ENCODE assay signal across 8 mouse cellular contexts in the genomic region with DNA sequence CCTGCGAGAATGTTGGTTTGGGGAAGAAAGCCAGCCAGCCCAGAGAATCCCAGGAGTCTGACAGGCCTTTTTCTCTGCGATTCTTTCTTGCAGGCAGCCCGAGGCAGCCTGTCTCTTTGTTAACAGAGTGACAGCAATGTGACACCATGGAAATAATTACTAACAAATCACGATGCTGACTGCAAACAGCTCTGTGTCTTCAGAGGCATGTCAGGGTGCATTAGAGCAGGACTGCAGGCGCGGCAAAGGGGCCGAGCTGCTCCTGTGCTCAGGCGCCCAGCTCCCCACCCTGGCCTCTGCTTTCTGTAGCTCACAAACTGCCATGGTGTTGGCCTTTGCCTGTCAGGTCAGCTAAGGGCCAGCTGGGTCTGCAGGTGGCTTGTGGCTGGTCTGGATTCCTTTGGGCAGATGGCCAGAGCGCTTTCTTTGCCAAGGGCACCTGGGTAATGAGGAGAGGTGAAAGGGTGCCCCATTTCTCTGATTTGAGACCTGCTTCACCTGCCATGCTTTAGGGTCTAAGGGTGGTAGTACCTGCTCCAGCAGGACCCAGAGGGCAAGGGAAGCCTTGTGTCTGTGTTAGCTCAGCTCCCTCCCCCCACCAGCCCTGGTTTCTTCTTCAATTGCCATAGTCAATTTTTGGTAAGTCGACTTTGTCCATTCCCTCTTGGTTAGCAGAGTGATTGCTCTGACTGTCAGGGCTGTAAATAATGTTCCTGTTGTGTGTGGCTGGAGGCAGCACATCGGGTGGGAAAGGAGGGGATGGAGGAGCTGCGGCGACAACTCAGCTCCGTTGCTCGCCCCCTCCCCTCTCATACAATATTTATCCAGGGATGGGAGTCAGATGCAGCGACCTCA. TPM values are rescaled to one million over a fixed set of nuclear protein-coding genes. Genes with fewer than 3 reads are reported as not detected.
DNase-seq lines count a peak whose midpoint lies in the region; ATAC-seq lines count a peak whose summit lies in the region.
"Had no signal": no experiment of that assay in that cellular context is flagged by ENCODE, and none has a peak within 500 bp of the region (broad histone marks: within the 10 kb centered on the region; RNA-seq: fewer than 3 reads in every experiment).

No protein-coding gene starts in this region.

- no peak overlapping the region for H3K4me2 ChIP-seq in neural tube, embryonic 11.5 days (ENCODE audit: low read depth)
- H3K4me2 ChIP-seq in embryonic facial prominence, embryonic 13.5 days = no peak overlapping the region
- no peak overlapping the region for H3K4me2 ChIP-seq in limb, embryonic 11.5 days (ENCODE audit: low read depth, severe bottlenecking)
- no peak overlapping the region for H3K4me2 ChIP-seq in intestine, embryonic 16.5 days (ENCODE audit: low read depth, low read length)

- intact Hi-C loops in left cerebral cortex, postnatal 36 days (cut with DNase I) = no loop called here

- ATAC-seq in neural tube, embryonic 11.5 days (ENCODE audit: insufficient read depth, low FRiP score, low TSS enrichment) = peak; percentile 28
- ATAC-seq in embryonic facial prominence, embryonic 13.5 days (ENCODE audit: insufficient number of reproducible peaks, insufficient read depth, low FRiP score, low TSS enrichment, low read depth) = no peak
- ATAC-seq in limb, embryonic 11.5 days (ENCODE audit: insufficient number of reproducible peaks, low FRiP score, low TSS enrichment, low read depth) = no peak
- ATAC-seq in intestine, embryonic 16.5 days = no peak

- H3K27ac ChIP-seq in neural tube, embryonic 11.5 days (ENCODE audit: low read depth, low read length) = peak overlapping the region; percentile 77
- H3K27ac ChIP-seq in embryonic facial prominence, embryonic 13.5 days = 0 out of 2 replicates have a peak overlapping the region, but pooled peaks have one; percentile 23
- no peak overlapping the region for H3K27ac ChIP-seq in limb, embryonic 11.5 days (replicated peaks; ENCODE audit: low read depth, low read length)
- no peak overlapping the region for H3K27ac ChIP-seq in intestine, embryonic 16.5 days (ENCODE audit: low read length)

- DNase-seq in neural tube, embryonic 11.5 days (ENCODE audit: low spot score) = peak; percentile 51
- DNase-seq in neural tube, embryonic 10.5 days (ENCODE audit: extremely low spot score, low spot score) = no peak
- DNase-seq in limb, embryonic 11.5 days (ENCODE audit: low spot score) = no peak
- DNase-seq in natural killer cell, adult 2 months (ENCODE audit: low spot score in 2 of 2) = no peak
- no peak for DNase-seq in left cerebral cortex, postnatal 36 days (ENCODE audit: low spot score in 2 of 2)
- DNase-seq: gastrocnemius, postnatal 10 days had no signal

- no peaks in the 10 kb centered on the region for H3K9me3 ChIP-seq in neural tube, embryonic 11.5 days (ENCODE audit: control insufficient read depth, low read length)
- H3K9me3 ChIP-seq in embryonic facial prominence, embryonic 13.5 days = no peaks in the 10 kb centered on the region
- no peaks in the 10 kb centered on the region for H3K9me3 ChIP-seq in limb, embryonic 11.5 days (ENCODE audit: control insufficient read depth, low read length)
- H3K9me3 ChIP-seq in intestine, embryonic 16.5 days (ENCODE audit: control insufficient read depth, low read length) = no peaks in the 10 kb centered on the region

- no peaks in the 10 kb centered on the region for H3K27me3 ChIP-seq in neural tube, embryonic 11.5 days (ENCODE audit: control insufficient read depth, insufficient read depth, low read length)
- H3K27me3 ChIP-seq in embryonic facial prominence, embryonic 13.5 days = no peaks in the 10 kb centered on the region
- no peaks in the 10 kb centered on the region for H3K27me3 ChIP-seq in limb, embryonic 11.5 days (ENCODE audit: control insufficient read depth, insufficient read depth, low read length)
- no peaks in the 10 kb centered on the region for H3K27me3 ChIP-seq in intestine, embryonic 16.5 days (replicated peaks; ENCODE audit: control insufficient read depth, insufficient read depth, low read length)

- no peaks in the 10 kb centered on the region for H3K36me3 ChIP-seq in neural tube, embryonic 11.5 days (ENCODE audit: control insufficient read depth, insufficient read depth, low read length)
- H3K36me3 ChIP-seq in embryonic facial prominence, embryonic 13.5 days = peaks cover 60% of the 10 kb centered on the region
- 0 out of 2 replicates have a peak, but pooled peaks cover 3% of the 10 kb centered on the region for H3K36me3 ChIP-seq in limb, embryonic 11.5 days (ENCODE audit: control insufficient read depth, insufficient read depth, low read length)
- peaks cover 3% of the 10 kb centered on the region for H3K36me3 ChIP-seq in intestine, embryonic 16.5 days (ENCODE audit: control insufficient read depth, insufficient read depth, low read length)

- peaks cover 29% of the 10 kb centered on the region for H3K4me1 ChIP-seq in neural tube, embryonic 11.5 days (ENCODE audit: control insufficient read depth, insufficient read depth, low read length)
- peaks cover 56% of the 10 kb centered on the region for H3K4me1 ChIP-seq in embryonic facial prominence, embryonic 13.5 days
- peaks cover 40% of the 10 kb centered on the region for H3K4me1 ChIP-seq in limb, embryonic 11.5 days (ENCODE audit: control insufficient read depth, insufficient read depth, low read length)
- peaks cover 2% of the 10 kb centered on the region; the same call in 1 of the 2 replicates for H3K4me1 ChIP-seq in intestine, embryonic 16.5 days (ENCODE audit: control insufficient read depth, insufficient read depth, low read length)

- no peak overlapping the region for H3K4me3 ChIP-seq in neural tube, embryonic 11.5 days (ENCODE audit: low read depth, low read length)
- no peak overlapping the region for H3K4me3 ChIP-seq in embryonic facial prominence, embryonic 13.5 days
- H3K4me3 ChIP-seq in limb, embryonic 11.5 days (ENCODE audit: low read depth, low read length) = no peak overlapping the region
- no peak overlapping the region for H3K4me3 ChIP-seq in intestine, embryonic 16.5 days (ENCODE audit: low read length)

- WGBS in neural tube, embryonic 11.5 days = 16% methylated on average over 16 of the region's 16 CpGs
- WGBS in embryonic facial prominence, embryonic 13.5 days = 39% methylated on average over 16 of the region's 16 CpGs
- 42% methylated on average over 16 of the region's 16 CpGs for WGBS in limb, embryonic 11.5 days
- WGBS in intestine, embryonic 16.5 days = 37% methylated on average over 16 of the region's 16 CpGs

- peak overlapping the region; percentile 9; the same call in 1 of the 2 replicates for H3K9ac ChIP-seq in neural tube, embryonic 11.5 days (ENCODE audit: low read length)
- peak overlapping the region; percentile 27; the same call in 1 of the 2 replicates for H3K9ac ChIP-seq in embryonic facial prominence, embryonic 13.5 days
- 0 out of 2 replicates have a peak overlapping the region, but pooled peaks have one; percentile 17 for H3K9ac ChIP-seq in limb, embryonic 11.5 days (ENCODE audit: low read length)
- no peak overlapping the region for H3K9ac ChIP-seq in intestine, embryonic 16.5 days (ENCODE audit: low read depth, low read length)

RNA-seq across cellular contexts. Expression of gene Eri3, which starts 55.2 kb away (rescaled TPM):
- polyA plus RNA-seq in neural tube, embryonic 11.5 days (2014; fragmentation: Nextera tagmentation; extraction: Ambion mirVana) = 130 and 135 TPM in 2 replicates
- polyA plus RNA-seq in embryonic facial prominence, embryonic 13.5 days (2015; fragmentation: Nextera tagmentation; extraction: Ambion mirVana) = 166 and 168 TPM in 2 replicates
- 140 and 151 TPM in 2 replicates for polyA plus RNA-seq in limb, embryonic 11.5 days (2014; fragmentation: Nextera tagmentation; extraction: Ambion mirVana)
- 100 to 1,000 TPM; 215 to 252 TPM for total RNA-seq in left cerebral cortex, postnatal 36 days (2021)
- polyA plus RNA-seq in intestine, embryonic 16.5 days (2015; fragmentation: Nextera tagmentation; extraction: Ambion mirVana) = 90.6 and 94.4 TPM in 2 replicates

Comparison
In these comparisons a context has a peak if more than half of its experiments do, and no peak if none do; other contexts are left out.
1. H3K27ac ChIP-seq: peak in neural tube, embryonic 11.5 days (single experiment) and embryonic facial prominence, embryonic 13.5 days (single experiment); none in limb, embryonic 11.5 days (single experiment) and intestine, embryonic 16.5 days (single experiment).